Mouse (Mus musculus) Patski (cell line): ENCODE results near the gene Pex5l. TPM values are rescaled to one million over a fixed set of nuclear protein-coding genes. Genes with fewer than 3 reads are reported as not detected.

Experiments used
- ATAC-seq: fragments of 100-300 bp; one replicate; pipeline ENCODE4 v1.8.0; 2021
- CTCF ChIA-PET: fragments of 350-600 bp; sonication (Branson Sonifier 250); formaldehyde crosslinking; loops from one replicate; lab custom pipeline; 2022; ENCODE audit warnings: inconsistent platforms; lab: Charles Lee
- POLR2A ChIA-PET: fragments of 350-600 bp; sonication (Branson Sonifier 250); formaldehyde crosslinking; loops from one replicate; lab custom pipeline; 2022; ENCODE audit warnings: antibody characterized with exemption, inconsistent platforms; lab: Charles Lee
- DNase-seq: peaks from one replicate; pipeline ENCODE4 v3.0.0-alpha.2; 2011; ENCODE audit warnings: low read depth, low spot score
- H3K27me3 ChIP-seq: fragments of 371-371 bp; one replicate; pipeline ENCODE4 v1.5.1; 2021
- CTCF ChIP-seq: fragments of 100-300 bp; IDR thresholded peaks from one replicate; pipeline ENCODE4 v1.5.1; 2021
- in situ Hi-C: fragments of 300-500 bp; cut with MboI; formaldehyde crosslinking; loops from 3 replicates; pipeline ENCODE4 v1.11.1; 2018; ENCODE audit warnings: low pct_unique_long_range_greater_than_20kb, mixed read lengths
- polyA plus RNA-seq: library from polyadenylated mRNA; unstranded; gene quantifications from one replicate; pipeline ENCODE4 v1.2.3, GENCODE M21; 2021

Pex5l gene
- polyA plus RNA-seq, 1 experiment from 2014 or later, result not detected

- ChIA-PET CTCF (no interaction called here), POLR2A (no interaction called here)
- ATAC-seq, result no peak
- no peak for TF ChIP-seq CTCF
- H3K27me3 ChIP-seq, result peaks cover 4% of the 10 kb centered on the region
- in situ Hi-C loops, result no loop called here
- DNase-seq, result no peak
Observed at GRCm38 (mm10) chr3:33068146-33068545, 74.9 kb downstream of the Pex5l start.

- in situ Hi-C loops, result no loop called here
- CTCF ChIA-PET, result interaction anchor here (1.2 kb wide), 1 partner anchor 10 kb away, joined by 4 read pairs; no protein-coding TSS in a partner anchor
- POLR2A ChIA-PET, result no interaction called here
- no peak for ATAC-seq
- no peak for TF ChIP-seq CTCF
- DNase-seq, result no peak
- H3K27me3 ChIP-seq, result peaks cover 4% of the 10 kb centered on the region
Observed at GRCm38 (mm10) chr3:33063590-33063989, 79.5 kb downstream of the Pex5l start.

DNA sequence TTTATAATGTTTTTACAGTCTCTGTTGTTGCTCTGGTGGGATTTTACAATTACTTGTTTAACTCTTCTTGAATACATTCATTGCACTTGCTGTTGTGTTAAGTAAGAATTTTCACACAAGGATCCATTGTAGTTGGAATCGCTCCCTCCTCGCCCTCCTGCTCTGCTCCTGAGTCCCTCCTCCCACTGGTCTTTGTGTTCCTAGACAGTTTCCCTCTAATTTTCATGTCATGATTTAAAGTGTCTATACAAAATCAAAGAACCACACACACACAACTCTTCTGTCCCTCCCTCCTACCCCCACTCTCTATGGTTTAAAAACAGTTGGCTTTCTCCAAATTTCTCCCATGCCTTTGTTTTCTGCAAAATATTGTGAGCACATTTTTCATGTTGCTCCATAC is 81.6 kb downstream of the Pex5l start:
- TF ChIP-seq CTCF, result no peak
- CTCF ChIA-PET, result no interaction called here
- ATAC-seq (no peak), DNase-seq (no peak)
- peaks cover 4% of the 10 kb centered on the region for H3K27me3 ChIP-seq
- POLR2A ChIA-PET, result no interaction called here
- in situ Hi-C loops, result no loop called here

GRCm38 (mm10) chr3:33061016-33061415 is 82.0 kb downstream of the Pex5l start:
- ATAC-seq, result no peak
- in situ Hi-C loops, result no loop called here
- ChIA-PET CTCF (interaction anchor here (0.7 to 1.6 kb wide), 2 partner anchors 13 to 17 kb away, joined by 3 to 4 read pairs; no protein-coding TSS in a partner anchor), POLR2A (interaction anchor here (1.0 kb wide), 1 partner anchor 33 kb away, joined by 5 read pairs; no protein-coding TSS in a partner anchor)
- peaks cover 4% of the 10 kb centered on the region for H3K27me3 ChIP-seq
- TF ChIP-seq CTCF, result no peak
- no peak for DNase-seq

GRCm38 (mm10) chr3:33060343-33060937 is 82.6 kb downstream of the Pex5l start:
- ATAC-seq, result no peak
- TF ChIP-seq CTCF, result no peak
- ChIA-PET CTCF (interaction anchor here (0.7 to 1.6 kb wide), 2 partner anchors 13 to 17 kb away, joined by 3 to 4 read pairs; no protein-coding TSS in a partner anchor), POLR2A (interaction anchor here (1.0 kb wide), 1 partner anchor 32 kb away, joined by 5 read pairs; no protein-coding TSS in a partner anchor)
- in situ Hi-C loops, result no loop called here
- peaks cover 4% of the 10 kb centered on the region for H3K27me3 ChIP-seq
- DNase-seq, result no peak

GRCm38 (mm10) chr3:33048304-33048703 is 94.7 kb downstream of the Pex5l start:
- no peak for DNase-seq
- H3K27me3 ChIP-seq, result no peaks in the 10 kb centered on the region
- ChIA-PET POLR2A (no interaction called here), CTCF (interaction anchor here (1.2 kb wide), 1 partner anchor 12 kb away, joined by 3 read pairs; no protein-coding TSS in a partner anchor)
- no peak for TF ChIP-seq CTCF
- no peak for ATAC-seq
- in situ Hi-C loops, result loop anchor here (10.0 kb wide), 1 partner anchor 96 kb away; the partner anchor contains the start of gene Pex5l

- H3K27me3 ChIP-seq, result peaks cover 9% of the 10 kb centered on the region
- CTCF ChIA-PET, result interaction anchor here (1.4 to 2.5 kb wide), 2 partner anchors 10 to 12 kb away, joined by 4 to 6 read pairs; no protein-coding TSS in a partner anchor
- DNase-seq, result no peak
- ATAC-seq, result no peak
- no peak for TF ChIP-seq CTCF
- in situ Hi-C loops, result loop anchor here (10.0 kb wide), 1 partner anchor 100 kb away; the partner anchor contains the start of gene Pex5l
- POLR2A ChIA-PET, result no interaction called here
Observed at GRCm38 (mm10) chr3:33044799-33045106, 98.3 kb downstream of the Pex5l start.

- ChIA-PET POLR2A (interaction anchor here (0.6 kb wide), 1 partner anchor 1222 kb away, joined by 3 read pairs; no protein-coding TSS in a partner anchor), CTCF (interaction anchor here (0.8 to 2.5 kb wide), 3 partner anchors 11 to 16 kb away, joined by 3 to 6 read pairs (median 4); no protein-coding TSS in a partner anchor)
- in situ Hi-C loops, result loop anchor here (10.0 kb wide), 1 partner anchor 101 kb away; the partner anchor contains the start of gene Pex5l
- TF ChIP-seq CTCF, result peak; percentile 51
- no peak for DNase-seq
- H3K27me3 ChIP-seq, result peaks cover 9% of the 10 kb centered on the region
- ATAC-seq, result no peak
Observed at GRCm38 (mm10) chr3:33043896-33044798, 98.9 kb downstream of the Pex5l start.

DNA sequence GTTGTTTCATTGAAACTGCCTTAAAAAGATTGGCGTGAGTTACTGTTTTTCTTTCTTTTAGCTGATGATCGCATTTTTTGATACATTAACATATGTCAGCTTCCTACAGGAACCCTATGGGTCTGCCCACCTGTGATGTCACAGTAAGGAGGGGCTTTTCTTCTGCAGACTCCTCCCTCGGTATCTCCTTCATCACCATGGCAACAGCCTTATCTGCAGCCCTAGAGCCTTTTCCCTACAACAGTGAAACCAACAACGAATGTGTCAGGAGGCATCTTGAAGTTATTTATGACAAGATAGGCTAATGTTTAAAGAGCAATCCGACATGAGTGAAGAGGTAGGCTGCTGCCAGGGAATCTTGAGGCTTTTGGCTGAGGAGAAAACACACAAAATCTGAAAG is 118.5 kb downstream of the Pex5l start:
- ChIA-PET CTCF (no interaction called here), POLR2A (no interaction called here)
- ATAC-seq, result no peak
- no peak for DNase-seq
- in situ Hi-C loops, result no loop called here
- TF ChIP-seq CTCF, result no peak
- H3K27me3 ChIP-seq, result peaks cover 17% of the 10 kb centered on the region

- peaks cover 19% of the 10 kb centered on the region for H3K27me3 ChIP-seq
- DNase-seq (no peak), ATAC-seq (no peak)
- POLR2A ChIA-PET, result no interaction called here
- TF ChIP-seq CTCF, result no peak
- CTCF ChIA-PET, result interaction anchor here (1.0 kb wide), 1 partner anchor 39 kb away, joined by 4 read pairs; no protein-coding TSS in a partner anchor
- in situ Hi-C loops, result no loop called here
Observed at GRCm38 (mm10) chr3:33003901-33004300, 139.1 kb downstream of the Pex5l start.
